Mouse (Mus musculus) bone marrow, adult 2 months (tissue): ENCODE results near the gene Xrn2. TPM values are rescaled to one million over a fixed set of nuclear protein-coding genes. Genes with fewer than 3 reads are reported as not detected.
A peak's percentile ranks its signal among the peaks of the same experiment; 100 is the strongest.
"Not testable (repeated sequence)": the region's sequence is repeated elsewhere in the genome, so short reads cannot be mapped to it uniquely, and the experiment has no call there.

Source experiments
- H3K27ac ChIP-seq: fragments of 200-500 bp; 2 replicates; pipeline ENCODE4 v1.5.1; 2012; ENCODE audit warnings: low read depth, mild to moderate bottlenecking, control low read depth, inconsistent platforms, low read length; ENCODE audit not compliant: control insufficient read depth, poor library complexity, insufficient read depth
- H3K4me1 ChIP-seq: fragments of 200-500 bp; 2 replicates; pipeline ENCODE4 v1.6.1; 2011; ENCODE audit warnings: low read length; ENCODE audit not compliant: control insufficient read depth, insufficient read depth
- H3K4me3 ChIP-seq: fragments of 200-500 bp; replicated peaks from 2 replicates; pipeline ENCODE3; 2011; ENCODE audit warnings: mild to moderate bottlenecking, low read depth, low read length, control low read depth; ENCODE audit not compliant: control insufficient read depth
- CTCF ChIP-seq: fragments of 200-500 bp; IDR thresholded peaks from 2 replicates; pipeline ENCODE4 v1.5.1; 2011; ENCODE audit warnings: low read length, control low read depth; ENCODE audit not compliant: control insufficient read depth, insufficient read depth
- POLR2A ChIP-seq: fragments of 200-500 bp; IDR thresholded peaks from 2 replicates; pipeline ENCODE4 v1.6.1; 2011; ENCODE audit warnings: low read depth, mild to moderate bottlenecking, control low read depth, low read length, borderline replicate concordance; ENCODE audit not compliant: control insufficient read depth
- WGBS: fragments of 180-500 bp; shearing (Covaris S2); methylation state at CpG from one replicate; pipeline ENCODE4 v1.1.7; 2018; 5-methylcytosine and 5-hydroxymethylcytosine counted together
- polyA plus RNA-seq: library from polyadenylated mRNA; stranded (reverse); fragments of >200 nt; gene quantifications from 2 replicates; pipeline ENCODE4 v1.2.4, GENCODE M21; 2011; ENCODE audit warnings: low replicate concordance; ENCODE audit not compliant: missing spikeins, insufficient read depth, insufficient read length

Gene Xrn2
- polyA plus RNA-seq, 1 experiment = 36.9 TPM

DNA sequence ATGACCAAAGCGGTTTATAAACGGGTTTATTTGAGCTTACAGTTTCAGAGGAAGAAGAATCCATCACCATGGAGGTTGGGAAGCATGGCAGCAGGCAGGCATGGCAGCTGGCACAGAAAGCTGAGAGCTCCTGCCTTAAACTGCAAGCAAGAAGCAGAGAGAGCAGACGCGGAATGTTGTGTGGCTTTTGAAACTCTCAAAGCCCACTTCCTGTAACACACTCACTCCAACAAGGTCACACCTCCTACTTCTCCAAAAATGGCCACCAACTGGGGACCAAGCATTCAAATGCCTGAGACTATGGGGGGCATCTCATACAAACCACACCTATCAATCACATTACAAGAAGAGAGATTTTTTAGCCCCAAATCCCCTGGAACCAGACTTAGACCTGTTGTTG, 2.7 kb upstream of the Xrn2 start:
- Histone ChIP-seq H3K27ac (peak overlapping the region; percentile 85), H3K4me1 (peaks cover 4% of the 10 kb centered on the region), H3K4me3 (no peak overlapping the region)
- no peak for TF ChIP-seq POLR2A
- TF ChIP-seq CTCF = no peak
- WGBS = 53% methylated on average over 4 of the region's 4 CpGs

DNA sequence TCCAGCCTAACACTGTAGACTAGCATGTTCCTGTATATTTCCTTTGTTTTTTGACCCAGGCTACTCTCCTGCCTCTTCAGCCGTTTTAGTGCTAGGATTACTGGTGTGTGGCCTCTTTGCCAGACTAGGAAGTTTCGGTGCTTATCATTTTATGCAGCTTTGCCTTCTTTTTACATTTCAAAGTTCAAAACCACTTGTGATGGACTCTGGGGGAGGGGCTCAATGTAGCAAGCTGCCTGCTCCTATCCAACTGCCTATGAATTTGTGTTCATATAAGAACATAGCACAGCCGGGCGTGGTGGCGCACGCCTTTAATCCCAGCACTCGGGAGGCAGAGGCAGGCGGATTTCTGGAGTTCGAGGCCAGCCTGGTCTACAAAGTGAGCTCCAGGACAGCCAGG, 1.8 kb upstream of the Xrn2 start:
- WGBS = 70% methylated on average over 9 of the region's 9 CpGs
- TF ChIP-seq CTCF (no peak), POLR2A (no peak)
- no peak overlapping the region for H3K27ac ChIP-seq

DNA sequence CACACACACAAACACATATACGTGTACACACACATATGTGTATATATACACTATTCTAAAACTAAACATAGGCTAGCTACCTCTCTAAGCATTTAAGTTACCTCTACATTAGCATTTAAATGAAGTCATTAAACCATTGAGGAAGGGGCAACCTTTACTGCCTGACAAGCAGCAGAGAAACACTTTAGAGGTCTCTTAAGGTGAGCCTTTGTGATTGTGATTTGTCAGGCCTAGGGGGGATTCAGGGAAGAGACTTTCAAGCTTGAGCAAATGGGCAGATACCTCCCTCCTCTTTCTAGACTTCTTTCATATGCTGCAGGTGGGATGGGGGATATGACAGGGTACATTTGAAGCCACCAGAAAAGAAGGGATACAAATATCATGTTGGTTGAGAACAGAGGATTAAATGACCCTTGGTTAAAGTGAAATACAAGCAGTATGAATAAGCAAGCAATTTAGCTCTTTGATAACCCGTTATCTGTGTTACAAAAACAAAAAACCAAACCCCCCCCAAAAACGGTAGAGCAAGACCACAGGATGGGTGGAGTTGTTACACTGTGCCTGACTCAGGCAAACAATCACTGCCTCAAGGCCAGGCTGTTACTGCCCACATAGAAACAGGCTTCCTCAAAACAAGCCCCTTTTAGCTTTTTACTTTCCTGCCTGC, 1.2 kb upstream of the Xrn2 start:
- 31% methylated on average over 3 of the region's 3 CpGs for WGBS
- Histone ChIP-seq H3K4me3 (no peak overlapping the region), H3K27ac (peak overlapping the region; percentile 87; the same call in 1 of the 2 replicates), H3K4me1 (peaks cover 5% of the 10 kb centered on the region)
- TF ChIP-seq POLR2A = no peak
- TF ChIP-seq CTCF = no peak

More for the DNA sequence above, 1.8 kb upstream of the Xrn2 start:
- H3K4me3 ChIP-seq = no peak overlapping the region
- peaks cover 4% of the 10 kb centered on the region for H3K4me1 ChIP-seq

DNA sequence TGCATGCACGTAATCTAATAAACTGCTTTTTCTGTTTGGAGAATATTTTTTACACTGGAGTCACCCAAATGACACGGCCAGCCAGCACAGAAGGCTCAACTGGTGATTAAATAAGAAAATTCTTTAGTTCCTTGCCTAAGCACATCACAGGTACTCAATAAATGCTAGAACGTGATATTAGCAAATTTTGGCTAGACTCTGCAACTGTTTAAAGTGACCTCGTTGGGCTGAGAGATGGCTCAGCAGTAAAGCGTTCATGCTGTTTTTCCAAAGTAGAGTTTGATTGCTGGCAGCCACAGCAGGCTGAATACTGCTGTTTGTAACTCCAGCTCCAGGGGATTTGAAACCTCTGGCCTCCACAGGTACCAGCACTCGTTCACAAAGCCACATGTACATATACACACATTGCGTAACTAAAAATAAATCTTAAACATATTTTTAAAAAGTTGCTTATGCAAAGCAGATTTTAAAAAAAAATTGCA, 614 bp upstream of the Xrn2 start:
- TF ChIP-seq POLR2A (no peak), CTCF (no peak)
- Histone ChIP-seq H3K4me3 (peak overlapping the region; percentile 54), H3K27ac (peak overlapping the region; percentile 87)

DNA sequence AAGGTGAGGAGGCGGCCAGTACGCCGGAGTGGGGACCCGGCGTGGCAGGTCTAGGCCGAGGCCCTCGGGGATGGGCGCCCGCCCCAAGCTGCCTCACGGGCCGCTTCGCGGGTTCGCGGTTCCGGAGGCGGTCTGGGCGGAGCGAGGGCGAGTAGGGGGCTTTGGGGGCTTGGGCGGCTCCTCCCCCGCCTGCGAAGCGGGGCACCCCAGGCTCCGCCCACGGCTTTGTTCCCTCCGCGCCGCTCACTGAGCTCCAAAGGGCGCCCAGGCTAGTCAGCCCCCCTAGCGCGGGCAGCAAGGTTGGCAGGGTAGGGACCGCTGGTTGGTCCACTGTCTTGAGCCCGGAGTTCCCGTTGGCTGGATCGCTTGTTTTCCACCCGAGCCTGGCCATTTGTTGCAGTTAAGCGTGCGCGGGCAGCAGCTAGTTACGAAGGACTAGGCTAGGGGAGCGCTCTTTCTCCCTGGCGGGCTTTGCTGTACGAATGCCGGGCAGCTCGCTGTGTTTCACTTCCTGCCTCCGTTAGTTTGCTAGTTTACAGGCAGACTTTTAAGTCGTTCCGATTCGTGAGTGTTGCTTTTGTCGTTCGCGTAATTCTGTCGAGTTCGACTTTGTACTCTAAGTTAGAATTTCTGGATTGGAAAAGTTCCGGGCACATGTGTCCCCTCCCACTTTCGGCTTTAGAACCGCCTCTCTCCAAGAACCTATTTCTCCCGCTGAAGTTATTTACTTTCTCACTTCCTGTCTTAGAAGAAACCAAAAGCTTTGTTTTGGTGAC, 586 bp downstream of the Xrn2 start:
- no peak for TF ChIP-seq CTCF
- TF ChIP-seq POLR2A = no peak
- under 1% methylated on average over 59 of the region's 59 CpGs for WGBS
- peak overlapping the region; percentile 99 for H3K4me3 ChIP-seq

More for the DNA sequence above, 614 bp upstream of the Xrn2 start:
- 5% methylated on average over 7 of the region's 7 CpGs for WGBS
- H3K4me1 ChIP-seq = peaks cover 5% of the 10 kb centered on the region

DNA sequence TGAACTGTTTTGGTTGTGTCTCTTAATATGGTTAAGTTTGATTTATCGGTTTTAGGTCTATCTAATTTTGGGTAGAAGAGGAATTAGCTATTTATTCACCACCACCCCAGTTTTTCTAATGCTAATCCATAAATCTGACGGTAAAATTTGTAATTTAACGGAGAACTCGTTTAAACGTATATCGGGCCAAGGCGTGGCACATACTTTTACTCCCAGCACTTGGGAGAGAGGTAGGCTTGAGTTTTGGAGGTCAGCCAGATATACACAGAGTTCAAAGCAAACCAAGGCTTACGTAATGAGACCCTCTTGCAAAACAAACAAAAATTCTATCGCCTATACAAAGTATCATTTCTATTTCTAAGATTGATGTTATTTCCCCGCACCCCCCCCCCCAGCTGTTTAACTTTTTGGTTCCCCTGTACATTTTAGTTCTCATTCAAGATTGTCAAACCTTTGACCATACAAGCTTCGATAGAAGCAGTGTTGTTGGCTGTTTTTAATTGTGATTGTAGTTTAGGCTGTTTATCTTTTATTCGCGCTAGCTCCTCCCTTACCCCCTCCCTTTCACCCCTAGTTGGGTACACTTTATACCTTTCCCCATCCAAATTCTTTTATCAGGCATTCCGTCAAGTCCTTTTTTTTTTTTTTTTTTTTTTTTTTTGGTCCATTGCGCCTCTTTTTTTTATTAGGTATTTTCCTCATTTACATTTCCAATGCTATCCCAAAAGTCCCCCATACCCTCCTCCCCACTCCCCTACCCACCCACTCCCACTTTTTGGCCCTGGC, 1.5 kb downstream of the Xrn2 start:
- Histone ChIP-seq H3K4me1 (peaks cover 5% of the 10 kb centered on the region), H3K4me3 (peak overlapping the region; percentile 56), H3K27ac (no peak overlapping the region)
- WGBS = 13% methylated on average over 15 of the region's 15 CpGs
- no peak for TF ChIP-seq POLR2A
- TF ChIP-seq CTCF = no peak

More for the DNA sequence above, 586 bp downstream of the Xrn2 start:
- Histone ChIP-seq H3K4me1 (peaks cover 5% of the 10 kb centered on the region), H3K27ac (peak overlapping the region; percentile 100)

DNA sequence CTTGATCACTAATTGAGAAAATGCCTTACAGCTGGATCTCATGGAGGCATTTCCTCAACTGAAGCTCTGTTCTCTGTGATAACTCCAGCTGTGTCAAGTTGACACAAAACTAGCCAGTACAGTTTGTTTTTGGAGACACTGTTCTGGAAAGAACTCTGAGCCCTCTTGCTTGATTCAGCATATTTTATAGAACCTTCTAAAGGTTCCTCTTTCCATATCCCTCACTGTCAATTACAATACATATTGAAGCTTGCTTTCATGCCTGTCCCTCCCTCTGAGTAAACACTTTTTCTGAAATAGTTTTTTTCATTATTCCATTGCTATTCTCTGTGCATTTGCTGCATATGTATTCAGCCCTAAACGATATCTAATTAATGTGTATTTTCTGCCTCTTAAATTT, 9.2 kb downstream of the Xrn2 start:
- not testable (repeated sequence) for H3K27ac ChIP-seq, H3K4me1 ChIP-seq, H3K4me3 ChIP-seq
- 85% methylated on average over 1 of the region's 1 CpGs for WGBS

DNA sequence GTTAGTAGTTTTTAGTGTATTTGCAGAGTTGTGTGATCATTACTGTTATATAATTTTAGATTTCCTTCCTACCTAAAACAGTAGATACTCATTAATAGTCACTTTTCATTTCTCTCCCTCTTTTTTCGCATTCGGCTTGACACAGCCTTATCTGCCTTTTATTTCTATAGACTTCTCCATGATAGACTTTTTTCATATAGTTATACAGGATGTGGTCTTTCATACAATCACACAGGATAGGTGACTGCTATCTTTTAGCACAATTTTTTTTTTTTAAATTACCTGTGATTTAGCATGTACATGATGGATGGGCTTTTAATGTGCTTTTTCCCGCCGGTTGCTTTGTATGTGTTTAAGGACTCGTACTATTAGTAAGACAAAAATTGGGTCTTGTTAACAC, 10.3 kb downstream of the Xrn2 start:
- 88% methylated on average over 5 of the region's 5 CpGs for WGBS
- Histone ChIP-seq H3K27ac (no peak overlapping the region), H3K4me3 (no peak overlapping the region), H3K4me1 (peaks cover 2% of the 10 kb centered on the region; the same call in 1 of the 2 replicates)
- TF ChIP-seq CTCF (no peak), POLR2A (no peak)
